ENCODE assay signal across 11 mouse cellular contexts in genomic region chr5:144289769-144290440, GRCm38 (mm10). TPM values are rescaled to one million over a fixed set of nuclear protein-coding genes. Genes with fewer than 3 reads are reported as not detected.
DNase-seq lines count a peak whose midpoint lies in the region; TF ChIP-seq lines count a peak whose summit lies in the region.
"Had no signal": no experiment of that assay in that cellular context is flagged by ENCODE, and none has a peak within 500 bp of the region (broad histone marks: within the 10 kb centered on the region; RNA-seq: fewer than 3 reads in every experiment).

No protein-coding gene starts in this region.

- TF ChIP-seq CTCF in layer of hippocampus, adult 2 months (conservative IDR thresholded peaks at IDR 0.05), result no peak

- H3K4me3 ChIP-seq in layer of hippocampus, adult 2 months, result no peak overlapping the region
- H3K4me3 ChIP-seq: hindbrain, embryonic 13.5 days had no signal

- peak in 1 of 2 experiments; percentile 42 for DNase-seq in layer of hippocampus, adult 2 months (ENCODE audit: low spot score in 2 of 2)
- no peak for DNase-seq in layer of hippocampus, postnatal 36 days
- peak; percentile 82 for DNase-seq in MN1 (ENCODE audit: low spot score)
- DNase-seq in gonadal fat pad, adult 2 months (ENCODE audit: low read depth), result peak; percentile 49
- DNase-seq in lung, postnatal 25 days (ENCODE audit: low spot score), result peak; percentile 39
- DNase-seq in spleen, postnatal 10 days (ENCODE audit: low spot score in 2 of 2), result no peak
- no peak for DNase-seq in adrenal gland, adult (ENCODE audit: inconsistent age in 2 of 2, low spot score in 1 of 2)
- no peak for DNase-seq in kidney, postnatal 14 days
- DNase-seq: cerebellum, adult 8-10 months had no signal

- peak overlapping the region; percentile 48; the same call in 1 of the 2 replicates for H3K27ac ChIP-seq in layer of hippocampus, adult 2 months
- H3K27ac ChIP-seq: hindbrain, embryonic 13.5 days; liver, embryonic 14.5 days had no signal

RNA-seq across cellular contexts. Expression of gene Bri3, which starts 45.7 kb away (rescaled TPM):
- total RNA-seq in layer of hippocampus, adult 2 months (2021), result 10 to 100 TPM; 64.7 to 65.3 TPM
- 10 to 100 TPM; 61.9 to 63.7 TPM for total RNA-seq in layer of hippocampus, postnatal 36 days (2021)
- 108 and 118 TPM in 2 replicates for polyA plus RNA-seq in gonadal fat pad, adult 2 months (2012; rRNA removed)

Comparison
In these comparisons a context has a peak if more than half of its experiments do, and no peak if none do; other contexts are left out.
1. DNase-seq: peak in MN1 (single experiment), gonadal fat pad, adult 2 months (single experiment) and lung, postnatal 25 days (single experiment); none in layer of hippocampus, postnatal 36 days (0 of 2), spleen, postnatal 10 days (0 of 2), adrenal gland, adult (0 of 2) and kidney, postnatal 14 days (single experiment).